Mouse (Mus musculus) bone marrow, adult 2 months (tissue): ENCODE results near the gene Eif2d. TPM values are rescaled to one million over a fixed set of nuclear protein-coding genes. Genes with fewer than 3 reads are reported as not detected.
"Not testable (repeated sequence)": the region's sequence is repeated elsewhere in the genome, so short reads cannot be mapped to it uniquely, and the experiment has no call there.

Experiments used
- H3K27ac ChIP-seq: fragments of 200-500 bp; 2 replicates; pipeline ENCODE4 v1.5.1; 2012; ENCODE audit warnings: low read depth, mild to moderate bottlenecking, control low read depth, inconsistent platforms, low read length; ENCODE audit not compliant: control insufficient read depth, poor library complexity, insufficient read depth
- H3K4me1 ChIP-seq: fragments of 200-500 bp; 2 replicates; pipeline ENCODE4 v1.6.1; 2011; ENCODE audit warnings: low read length; ENCODE audit not compliant: control insufficient read depth, insufficient read depth
- H3K4me3 ChIP-seq: fragments of 200-500 bp; replicated peaks from 2 replicates; pipeline ENCODE3; 2011; ENCODE audit warnings: mild to moderate bottlenecking, low read depth, low read length, control low read depth; ENCODE audit not compliant: control insufficient read depth
- CTCF ChIP-seq: fragments of 200-500 bp; IDR thresholded peaks from 2 replicates; pipeline ENCODE4 v1.5.1; 2011; ENCODE audit warnings: low read length, control low read depth; ENCODE audit not compliant: control insufficient read depth, insufficient read depth
- POLR2A ChIP-seq: fragments of 200-500 bp; IDR thresholded peaks from 2 replicates; pipeline ENCODE4 v1.6.1; 2011; ENCODE audit warnings: low read depth, mild to moderate bottlenecking, control low read depth, low read length, borderline replicate concordance; ENCODE audit not compliant: control insufficient read depth
- WGBS: fragments of 180-500 bp; shearing (Covaris S2); methylation state at CpG from one replicate; pipeline ENCODE4 v1.1.7; 2018; 5-methylcytosine and 5-hydroxymethylcytosine counted together
- polyA plus RNA-seq: library from polyadenylated mRNA; stranded (reverse); fragments of >200 nt; gene quantifications from 2 replicates; pipeline ENCODE4 v1.2.4, GENCODE M21; 2011; ENCODE audit warnings: low replicate concordance; ENCODE audit not compliant: missing spikeins, insufficient read depth, insufficient read length

The Eif2d gene
- polyA plus RNA-seq, 1 experiment: 25.3 TPM

DNA sequence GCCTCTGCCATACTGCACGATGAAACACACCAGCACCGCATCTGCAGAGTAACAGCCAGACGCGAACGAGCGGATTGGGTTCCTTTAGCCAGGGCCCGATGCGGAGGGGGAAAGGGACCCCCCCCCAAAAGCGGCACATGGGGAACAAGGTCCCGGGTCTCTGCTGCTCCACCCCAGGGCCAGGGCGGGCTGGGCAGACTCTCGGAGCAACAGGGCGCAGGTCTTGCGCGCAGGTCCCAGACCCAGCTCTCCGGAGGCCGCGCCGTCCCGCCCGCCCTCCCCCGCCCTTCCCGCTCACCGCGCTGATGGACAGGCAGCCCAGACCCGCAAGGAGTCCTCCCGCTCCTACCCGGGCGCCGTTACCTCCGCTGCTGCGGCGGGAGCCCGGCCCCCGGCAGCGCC lies 15.3 kb upstream of the Eif2d start:
- Histone ChIP-seq H3K27ac (peak overlapping the region; percentile 59; the same call in 1 of the 2 replicates), H3K4me3 (peak overlapping the region; percentile 73), H3K4me1 (peaks cover 4% of the 10 kb centered on the region; the same call in 1 of the 2 replicates)
- TF ChIP-seq POLR2A: no peak
- no peak for TF ChIP-seq CTCF
- under 1% methylated on average over 36 of the region's 36 CpGs for WGBS

- peak within 1 kb of the TSS; percentile 73 for H3K4me3 ChIP-seq
- H3K27ac ChIP-seq: peak within 1 kb of the TSS; percentile 82
- TF ChIP-seq CTCF (peak; percentile 59; the same call in 1 of the 2 replicates), POLR2A (peak; percentile 61)
- H3K4me1 ChIP-seq: peaks cover 4% of the 10 kb centered on the region; the same call in 1 of the 2 replicates
- under 1% methylated on average over 49 of the region's 49 CpGs for WGBS
Measured at GRCm38 (mm10) chr1:131138191-131139016, 14.6 kb upstream of the Eif2d start, which contains the start of gene Dyrk3. Dyrk3 (minus strand) TSS chr1:131138340.

DNA sequence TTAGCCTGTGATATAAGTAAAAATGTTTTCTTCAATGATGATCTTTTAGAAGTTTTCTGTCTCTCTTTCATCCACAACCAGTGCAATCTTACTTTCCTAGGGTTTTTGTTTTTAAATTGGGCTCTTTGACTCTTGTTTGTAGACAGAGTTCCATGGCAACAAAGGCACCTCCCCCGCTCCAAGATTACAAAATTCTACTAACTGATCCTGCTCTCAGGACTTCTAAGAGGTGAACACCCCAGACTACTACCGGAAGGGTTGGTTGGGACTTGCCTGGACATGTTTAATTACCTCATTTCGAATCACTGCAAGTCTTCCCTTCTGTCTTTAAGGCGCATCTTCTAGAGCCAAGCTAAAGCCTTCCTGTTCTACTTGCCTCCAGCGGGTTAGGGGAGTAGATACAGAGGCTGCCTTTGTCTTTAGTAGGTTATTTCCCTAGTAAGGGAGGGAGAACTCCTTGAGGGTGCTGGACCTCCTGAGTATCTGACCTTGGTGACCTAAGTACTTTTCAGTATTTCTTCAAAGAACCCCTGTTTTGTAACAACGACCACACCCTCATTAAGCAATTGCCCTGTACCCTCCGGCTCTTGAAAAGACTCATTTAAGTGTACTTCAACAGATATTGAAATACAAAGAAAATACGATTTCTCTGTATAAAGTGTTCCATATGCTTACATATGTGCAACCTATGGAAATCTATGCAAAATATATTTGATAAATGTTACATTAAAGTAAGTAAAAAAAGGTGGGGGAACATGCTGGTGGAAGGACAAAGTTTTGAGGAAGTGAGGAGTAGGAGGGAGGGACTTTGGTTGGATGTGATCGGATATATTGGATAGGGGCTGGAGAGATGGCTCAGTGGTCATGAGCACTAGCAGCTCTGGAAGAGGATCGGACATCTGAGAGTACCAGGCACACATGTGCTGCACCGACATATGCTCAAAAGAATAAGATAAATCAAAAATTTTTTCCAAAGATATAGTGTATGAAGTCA lies 13.6 kb upstream of the Eif2d start:
- no peak overlapping the region for H3K4me3 ChIP-seq
- peak overlapping the region; percentile 15; the same call in 1 of the 2 replicates for H3K27ac ChIP-seq
- H3K4me1 ChIP-seq: peaks cover 4% of the 10 kb centered on the region; the same call in 1 of the 2 replicates
- 45% methylated on average over 11 of the region's 11 CpGs for WGBS
- TF ChIP-seq CTCF (no peak), POLR2A (no peak)

DNA sequence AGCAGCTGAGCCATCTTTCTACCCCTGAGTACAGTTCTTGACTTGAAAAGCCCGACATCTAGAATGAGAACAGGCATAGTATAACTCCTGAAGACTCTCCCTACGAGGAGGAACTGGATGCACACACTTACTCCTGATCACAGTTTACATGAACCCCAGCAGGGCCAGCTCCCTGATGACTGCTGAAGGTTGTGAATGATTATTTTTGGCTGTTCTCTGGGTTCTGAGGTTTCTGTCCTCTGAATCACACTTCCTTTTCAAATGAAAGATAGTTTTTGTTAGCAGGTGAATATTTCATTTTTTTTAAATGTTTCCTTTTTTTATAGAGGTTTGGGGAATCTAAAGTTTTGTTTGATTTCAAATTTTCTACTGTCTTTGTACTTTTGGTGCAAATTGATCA lies 11.5 kb upstream of the Eif2d start:
- TF ChIP-seq CTCF: no peak
- no peak for TF ChIP-seq POLR2A
- Histone ChIP-seq H3K4me3 (no peak overlapping the region), H3K27ac (no peak overlapping the region), H3K4me1 (peaks cover 5% of the 10 kb centered on the region; the same call in 1 of the 2 replicates)
- WGBS: 16% methylated on average over 2 of the region's 2 CpGs

DNA sequence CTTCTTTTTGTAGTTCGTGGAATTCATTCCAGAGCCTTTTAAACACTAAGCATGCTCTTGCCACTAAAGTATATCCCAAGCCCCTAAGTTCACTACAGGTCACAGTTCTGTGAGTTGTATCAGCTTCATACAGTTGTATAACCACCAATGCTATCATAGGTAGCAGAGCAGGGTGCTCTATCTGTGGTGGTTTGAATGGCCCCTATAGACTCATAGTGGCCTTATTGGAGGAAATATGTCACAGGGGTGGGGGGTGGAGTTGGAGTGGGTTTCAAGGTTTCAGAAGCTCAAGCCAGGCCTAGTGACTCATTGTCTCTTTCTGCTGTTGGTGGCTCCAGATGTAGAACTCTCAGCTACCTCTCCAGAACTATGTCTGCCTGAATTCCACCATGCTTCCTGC lies 10.5 kb upstream of the Eif2d start:
- 57% methylated on average over 1 of the region's 1 CpGs for WGBS
- peaks cover 5% of the 10 kb centered on the region; the same call in 1 of the 2 replicates for H3K4me1 ChIP-seq
- H3K27ac ChIP-seq: no peak overlapping the region
- no peak overlapping the region for H3K4me3 ChIP-seq
- no peak for TF ChIP-seq CTCF
- no peak for TF ChIP-seq POLR2A

- H3K27ac ChIP-seq, H3K4me1 ChIP-seq, H3K4me3 ChIP-seq: not testable (repeated sequence)
- 55% methylated on average over 3 of the region's 3 CpGs for WGBS
Measured at GRCm38 (mm10) chr1:131145222-131145621, 7.8 kb upstream of the Eif2d start.

DNA sequence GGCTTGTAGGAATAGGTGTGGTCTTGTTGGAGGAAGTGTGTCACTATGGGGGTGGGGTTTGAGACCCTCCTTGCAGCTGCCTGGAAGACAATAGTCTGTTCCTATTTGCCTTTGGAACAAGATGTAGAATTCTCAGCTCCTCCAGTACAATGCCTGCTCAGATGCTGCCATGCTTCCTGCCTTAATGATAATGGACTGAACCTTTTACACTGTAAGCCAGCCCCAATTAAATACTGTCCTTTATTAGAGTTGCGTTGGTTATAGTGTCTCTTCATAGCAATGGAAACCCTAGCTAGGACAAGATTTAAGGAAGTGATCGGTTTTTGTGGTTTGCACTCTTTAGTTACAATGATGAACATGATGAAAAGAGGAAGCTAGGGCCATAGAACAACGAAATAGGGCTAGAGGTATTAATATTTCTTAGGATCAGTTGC lies 6.8 kb upstream of the Eif2d start:
- TF ChIP-seq POLR2A (no peak), CTCF (no peak)
- H3K27ac ChIP-seq: no peak overlapping the region
- WGBS: 5% methylated on average over 3 of the region's 3 CpGs

DNA sequence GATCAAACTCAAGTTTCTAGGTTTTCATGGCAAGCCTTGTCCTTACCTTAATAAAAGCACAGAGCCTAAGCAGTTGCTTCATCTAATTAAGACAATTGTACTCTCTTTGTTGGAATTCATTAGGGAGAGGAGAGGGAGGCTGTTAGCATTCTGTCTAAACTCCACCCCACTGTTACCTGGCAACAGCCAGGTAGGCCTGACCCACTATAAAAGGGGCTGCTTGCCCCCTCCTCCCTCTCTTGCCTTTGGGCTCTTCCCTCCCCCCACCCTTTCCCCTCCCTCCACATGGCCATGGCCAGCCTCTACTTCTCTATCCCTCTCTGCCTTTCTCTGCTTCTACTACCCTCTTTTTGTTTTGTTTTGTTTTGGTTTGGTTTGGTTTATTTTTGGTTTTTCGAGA lies 3.5 kb upstream of the Eif2d start:
- WGBS: 80% methylated on average over 1 of the region's 1 CpGs
- Histone ChIP-seq H3K4me1 (peaks cover 1% of the 10 kb centered on the region; the same call in 1 of the 2 replicates), H3K4me3 (no peak overlapping the region), H3K27ac (no peak overlapping the region)
- TF ChIP-seq CTCF: no peak
- no peak for TF ChIP-seq POLR2A

More for the DNA sequence above, 6.8 kb upstream of the Eif2d start:
- H3K4me1 ChIP-seq: peaks cover 1% of the 10 kb centered on the region; the same call in 1 of the 2 replicates
- no peak overlapping the region for H3K4me3 ChIP-seq
